Mouse (Mus musculus) hindbrain, embryonic 14.5 days (tissue): ENCODE measurements at regions not wholly inside any gene's neighbourhood (a gene's known extent, or its start where the extent isn't known, plus 50 kb on each side); places are given as distances from the start of the nearest gene placed in this dataset.

ENCODE experiments used
- ATAC-seq: fragments of 200-750 bp; cut with Nextera tagmentation; 2 replicates; pipeline ENCODE4 v1.8.0; 2017; ENCODE audit warnings: moderate number of reproducible peaks, mild to moderate bottlenecking, moderate TSS enrichment, moderate library complexity; ENCODE audit not compliant: low FRiP score
- DNase-seq: peaks from one replicate; pipeline ENCODE4 v3.0.0-alpha.2; 2015; ENCODE audit warnings: low spot score
- H3K27ac ChIP-seq: fragments of 300-500 bp; sonication (generic); 2 replicates; pipeline ENCODE4 v1.5.1; 2014; ENCODE audit warnings: mild to moderate bottlenecking, moderate library complexity
- H3K27me3 ChIP-seq: fragments of 300-500 bp; sonication (generic); 2 replicates; pipeline ENCODE4 v1.6.1; 2014; ENCODE audit warnings: mild to moderate bottlenecking, low read length, mixed read lengths; ENCODE audit not compliant: control insufficient read depth, insufficient read depth
- H3K36me3 ChIP-seq: fragments of 300-500 bp; sonication (generic); replicated peaks from 2 replicates; pipeline ENCODE4 v1.6.1; 2014; ENCODE audit not compliant: control insufficient read depth, insufficient read depth
- H3K4me1 ChIP-seq: fragments of 300-500 bp; sonication (generic); replicated peaks from 2 replicates; pipeline ENCODE4 v1.6.1; 2014; ENCODE audit warnings: antibody characterized with exemption, low read length, mixed read lengths; ENCODE audit not compliant: control insufficient read depth, insufficient read depth
- H3K4me2 ChIP-seq: fragments of 300-500 bp; sonication (generic); replicated peaks from 2 replicates; pipeline ENCODE4 v1.6.1; 2014; ENCODE audit warnings: mild to moderate bottlenecking, moderate library complexity
- H3K4me3 ChIP-seq: fragments of 300-500 bp; sonication (generic); replicated peaks from 2 replicates; pipeline ENCODE4 v1.5.1; 2014; ENCODE audit warnings: mild to moderate bottlenecking, low read length
- H3K9ac ChIP-seq: fragments of 300-500 bp; sonication (generic); 2 replicates; pipeline ENCODE4 v1.6.1; 2014
- H3K9me3 ChIP-seq: fragments of 300-500 bp; sonication (generic); 2 replicates; pipeline ENCODE4 v1.6.1; 2016; ENCODE audit warnings: low read length; ENCODE audit not compliant: control insufficient read depth
- WGBS: fragments of 180-500 bp; shearing (Covaris S2); extraction: QIAGEN DNeasy Blood & Tissue Kit; methylation state at CpG from one replicate; pipeline ENCODE4 v1.1.7; 2014; 5-methylcytosine and 5-hydroxymethylcytosine counted together

DNA sequence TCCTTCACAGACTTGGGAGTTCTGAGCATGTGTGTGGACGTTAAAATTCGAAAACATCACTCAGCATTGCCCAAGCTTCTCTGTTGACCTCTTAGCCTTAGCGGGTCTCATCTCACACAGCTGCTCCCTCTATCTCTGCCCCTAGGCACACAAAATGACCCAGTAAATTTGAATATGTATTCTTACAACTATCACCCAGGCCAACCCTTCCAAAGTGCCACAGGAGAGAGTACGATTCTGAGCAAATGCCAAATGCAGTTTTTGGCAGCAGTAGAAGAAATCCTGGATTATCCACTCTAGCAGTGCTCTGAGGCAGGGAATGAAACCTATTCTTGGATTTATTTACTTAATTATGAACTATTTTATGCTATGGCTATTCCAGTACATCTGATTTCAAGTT lies 246.6 kb upstream of the Slc24a5 start:
- 73% methylated on average over 4 of the region's 4 CpGs for WGBS
- H3K36me3 ChIP-seq: no peaks in the 10 kb centered on the region
- ATAC-seq (no peak), DNase-seq (no peak)
- no peaks in the 10 kb centered on the region for H3K27me3 ChIP-seq
- no peaks in the 10 kb centered on the region for H3K4me1 ChIP-seq
- H3K4me2 ChIP-seq: no peak overlapping the region
- no peak overlapping the region for H3K4me3 ChIP-seq
- no peaks in the 10 kb centered on the region for H3K9me3 ChIP-seq
- no peak overlapping the region for H3K9ac ChIP-seq
- no peak overlapping the region for H3K27ac ChIP-seq

GRCm38 (mm10) chr2:124848812-124849211 lies 219.1 kb upstream of the Slc24a5 start:
- Histone ChIP-seq H3K27ac (no peak overlapping the region), H3K27me3 (no peaks in the 10 kb centered on the region), H3K4me2 (no peak overlapping the region), H3K4me1 (no peaks in the 10 kb centered on the region), H3K36me3 (no peaks in the 10 kb centered on the region), H3K4me3 (no peak overlapping the region), H3K9me3 (no peaks in the 10 kb centered on the region), H3K9ac (no peak overlapping the region)
- 94% methylated on average over 4 of the region's 4 CpGs for WGBS
- ATAC-seq (no peak), DNase-seq (no peak)

GRCm38 (mm10) chr2:124858504-124858903 lies 209.4 kb upstream of the Slc24a5 start:
- Histone ChIP-seq H3K9me3 (no peaks in the 10 kb centered on the region), H3K4me3 (no peak overlapping the region), H3K4me1 (no peaks in the 10 kb centered on the region), H3K27ac (no peak overlapping the region), H3K27me3 (no peaks in the 10 kb centered on the region), H3K36me3 (no peaks in the 10 kb centered on the region), H3K9ac (no peak overlapping the region), H3K4me2 (no peak overlapping the region)
- WGBS: 86% methylated on average over 3 of the region's 3 CpGs
- no peak for DNase-seq
- no peak for ATAC-seq

DNA sequence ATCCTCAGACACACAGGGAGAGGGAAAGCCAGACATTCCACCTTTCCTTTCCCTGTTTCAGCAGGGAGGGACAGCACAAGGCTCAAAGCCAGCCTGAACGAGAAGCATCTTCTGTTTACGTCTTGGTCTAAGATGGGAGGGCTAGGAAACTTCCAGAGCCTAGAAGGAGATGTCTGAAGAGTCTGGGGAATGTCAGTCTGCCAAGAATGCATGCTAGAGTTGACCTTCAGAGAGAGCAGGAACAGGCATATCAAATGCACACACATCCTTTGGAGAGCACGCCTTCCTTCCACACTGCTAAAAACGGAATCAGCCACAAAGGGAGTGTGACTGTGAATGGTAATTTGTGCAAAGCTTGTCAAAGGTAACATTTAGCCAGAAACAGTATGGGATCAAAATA lies 179.7 kb upstream of the Slc24a5 start:
- H3K4me1 ChIP-seq: no peaks in the 10 kb centered on the region
- ATAC-seq (no peak), DNase-seq (no peak)
- no peaks in the 10 kb centered on the region for H3K27me3 ChIP-seq
- no peak overlapping the region for H3K27ac ChIP-seq
- no peak overlapping the region for H3K4me3 ChIP-seq
- 55% methylated on average over 4 of the region's 4 CpGs for WGBS
- no peaks in the 10 kb centered on the region for H3K9me3 ChIP-seq
- H3K4me2 ChIP-seq: no peak overlapping the region
- H3K36me3 ChIP-seq: no peaks in the 10 kb centered on the region
- no peak overlapping the region for H3K9ac ChIP-seq

DNA sequence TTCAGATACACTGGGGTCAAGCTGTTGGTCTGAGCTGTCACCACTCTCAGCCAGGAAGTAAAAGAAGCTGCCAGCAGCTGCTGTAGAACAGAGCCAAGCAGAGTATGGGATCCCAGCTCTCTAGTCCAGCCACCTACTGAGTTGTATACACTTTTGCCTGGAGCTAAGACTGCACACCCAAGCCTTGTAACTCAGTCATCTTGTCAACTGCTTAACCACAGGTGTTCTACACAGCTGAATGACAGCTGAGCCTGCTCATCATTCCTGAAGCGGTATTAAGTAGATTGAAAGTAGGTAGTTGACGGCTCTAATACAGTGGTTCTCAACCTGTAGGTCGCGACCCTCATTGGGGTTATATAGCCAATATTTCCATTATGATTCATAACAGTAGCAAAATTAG lies 172.9 kb upstream of the Slc24a5 start:
- no peak for ATAC-seq
- WGBS: 97% methylated on average over 4 of the region's 4 CpGs

GRCm38 (mm10) chr2:124903556-124903955 lies 164.4 kb upstream of the Slc24a5 start:
- H3K4me3 ChIP-seq: no peak overlapping the region
- no peak overlapping the region for H3K4me2 ChIP-seq
- no peak overlapping the region for H3K9ac ChIP-seq
- no peak for DNase-seq
- H3K36me3 ChIP-seq: no peaks in the 10 kb centered on the region
- no peak overlapping the region for H3K27ac ChIP-seq
- no peaks in the 10 kb centered on the region for H3K4me1 ChIP-seq
- no peak for ATAC-seq
- H3K9me3 ChIP-seq: no peaks in the 10 kb centered on the region
- 84% methylated on average over 4 of the region's 4 CpGs for WGBS
- H3K27me3 ChIP-seq: no peaks in the 10 kb centered on the region

More for the DNA sequence above, 172.9 kb upstream of the Slc24a5 start:
- Histone ChIP-seq H3K4me2 (no peak overlapping the region), H3K36me3 (no peaks in the 10 kb centered on the region), H3K4me3 (no peak overlapping the region), H3K27me3 (no peaks in the 10 kb centered on the region), H3K9ac (no peak overlapping the region), H3K27ac (no peak overlapping the region), H3K4me1 (no peaks in the 10 kb centered on the region), H3K9me3 (no peaks in the 10 kb centered on the region)
- DNase-seq: no peak

DNA sequence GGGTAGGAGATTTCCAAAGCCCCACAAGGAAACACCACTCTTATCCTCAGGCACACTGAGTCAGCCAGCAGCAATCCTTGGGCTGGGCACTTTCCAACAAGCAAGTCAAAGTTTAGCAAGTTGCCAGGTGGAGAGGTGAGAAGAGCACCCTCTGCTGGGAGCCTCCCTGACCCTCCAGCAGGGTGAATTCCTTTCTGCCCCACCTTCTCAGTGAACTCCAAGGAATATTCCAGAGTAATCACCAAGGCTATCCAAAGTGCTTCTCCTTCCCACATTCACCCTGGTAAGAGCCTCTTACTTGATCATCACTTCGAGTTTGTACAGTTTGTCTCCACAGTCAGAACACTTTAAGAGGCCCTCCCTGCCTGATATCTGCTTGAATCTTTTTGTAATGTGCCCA lies 162.8 kb upstream of the Slc24a5 start:
- H3K9ac ChIP-seq: no peak overlapping the region

GRCm38 (mm10) chr2:124918986-124919761 lies 148.8 kb upstream of the Slc24a5 start:
- DNase-seq (no peak), ATAC-seq (no peak)
- H3K4me2 ChIP-seq: no peak overlapping the region
- no peaks in the 10 kb centered on the region for H3K9me3 ChIP-seq
- H3K4me3 ChIP-seq: no peak overlapping the region
- H3K27me3 ChIP-seq: no peaks in the 10 kb centered on the region
- no peaks in the 10 kb centered on the region for H3K36me3 ChIP-seq
- H3K4me1 ChIP-seq: no peaks in the 10 kb centered on the region
- H3K27ac ChIP-seq: no peak overlapping the region
- no peak overlapping the region for H3K9ac ChIP-seq
- 71% methylated on average over 7 of the region's 7 CpGs for WGBS

More for the DNA sequence above, 162.8 kb upstream of the Slc24a5 start:
- Histone ChIP-seq H3K4me3 (no peak overlapping the region), H3K36me3 (no peaks in the 10 kb centered on the region), H3K27ac (no peak overlapping the region), H3K27me3 (no peaks in the 10 kb centered on the region), H3K9me3 (no peaks in the 10 kb centered on the region), H3K4me2 (no peak overlapping the region), H3K4me1 (no peaks in the 10 kb centered on the region)
- ATAC-seq (no peak), DNase-seq (no peak)
- 85% methylated on average over 1 of the region's 1 CpGs for WGBS

DNA sequence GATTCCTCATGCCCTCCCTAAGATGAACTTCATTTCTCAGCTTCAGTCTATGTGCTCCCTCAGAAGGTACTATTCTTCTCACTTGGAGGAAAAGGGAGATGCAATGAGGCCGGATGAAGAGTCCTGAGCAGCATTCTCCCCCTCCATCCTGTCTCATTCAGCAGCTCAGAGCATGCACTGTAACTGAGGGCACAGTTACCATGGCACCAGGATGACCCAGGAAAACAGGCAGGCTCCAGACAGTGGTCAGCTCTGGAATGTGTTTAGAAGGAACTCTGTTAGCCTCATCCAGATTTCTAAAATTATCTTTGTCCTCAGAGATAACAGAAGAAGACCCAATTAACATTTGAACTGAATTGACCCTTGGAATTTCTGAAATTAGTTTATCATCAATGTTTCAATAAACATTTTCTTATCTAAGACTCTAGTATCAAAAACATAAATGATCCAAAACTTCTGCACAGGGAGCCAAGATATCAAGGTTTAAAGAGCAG lies 148.1 kb upstream of the Slc24a5 start:
- Histone ChIP-seq H3K4me2 (no peak overlapping the region), H3K9me3 (no peaks in the 10 kb centered on the region), H3K4me3 (no peak overlapping the region), H3K9ac (no peak overlapping the region), H3K27me3 (no peaks in the 10 kb centered on the region), H3K27ac (no peak overlapping the region), H3K36me3 (no peaks in the 10 kb centered on the region), H3K4me1 (no peaks in the 10 kb centered on the region)
- no peak for DNase-seq
- WGBS: 26% methylated on average over 1 of the region's 1 CpGs
- ATAC-seq: no peak

GRCm38 (mm10) chr2:124920265-124920664 lies 147.7 kb upstream of the Slc24a5 start:
- Histone ChIP-seq H3K4me1 (no peaks in the 10 kb centered on the region), H3K4me3 (no peak overlapping the region), H3K9me3 (no peaks in the 10 kb centered on the region), H3K27me3 (no peaks in the 10 kb centered on the region), H3K4me2 (no peak overlapping the region), H3K36me3 (no peaks in the 10 kb centered on the region), H3K9ac (no peak overlapping the region), H3K27ac (no peak overlapping the region)
- 73% methylated on average over 2 of the region's 2 CpGs for WGBS
- no peak for DNase-seq
- no peak for ATAC-seq
